Mouse (Mus musculus): ENCODE data around the gene Klhdc8b.

Gene Klhdc8b

GRCm38 (mm10) chr9:108461181-108461631 is at the start of gene Klhdc8b:
Gene Klhdc8b (minus strand): TSS chr9:108461581.
- no peak for DNase-seq

GRCm38 (mm10) chr9:108508776-108509175 is 47.4 kb upstream of the Klhdc8b start:
- DNase-seq = no peak

- DNase-seq = peak; percentile 87 to 90
Measured at GRCm38 (mm10) chr9:108507619-108508434, 46.4 kb upstream of the Klhdc8b start, which contains the start of gene Qars. Gene Qars (plus strand): TSS chr9:108507706.

- no peak for DNase-seq
Measured at GRCm38 (mm10) chr9:108506901-108507300, 45.5 kb upstream of the Klhdc8b start.

GRCm38 (mm10) chr9:108499943-108500342 is 38.6 kb upstream of the Klhdc8b start:
- no peak for DNase-seq

- no peak for DNase-seq
Measured at GRCm38 (mm10) chr9:108499231-108499630, 37.9 kb upstream of the Klhdc8b start.

GRCm38 (mm10) chr9:108494905-108495304 is 33.5 kb upstream of the Klhdc8b start:
- DNase-seq = no peak

GRCm38 (mm10) chr9:108494146-108494825 is 32.9 kb upstream of the Klhdc8b start:
- DNase-seq = no peak

GRCm38 (mm10) chr9:108493246-108493645 is 31.9 kb upstream of the Klhdc8b start:
- no peak for DNase-seq

GRCm38 (mm10) chr9:108492043-108492750 is 30.8 kb upstream of the Klhdc8b start:
- no peak for DNase-seq

- DNase-seq = no peak
Measured at GRCm38 (mm10) chr9:108491286-108491580, 29.9 kb upstream of the Klhdc8b start.

- peak; percentile 88 to 92 for DNase-seq
Measured at GRCm38 (mm10) chr9:108490559-108491285, 29.3 kb upstream of the Klhdc8b start, which contains the start of gene Usp19. Gene Usp19 (plus strand): TSS chr9:108490602.

- DNase-seq = no peak
Measured at GRCm38 (mm10) chr9:108489702-108490558, 28.5 kb upstream of the Klhdc8b start.

GRCm38 (mm10) chr9:108489215-108489614 is 27.8 kb upstream of the Klhdc8b start:
- no peak for DNase-seq

- DNase-seq = no peak
Measured at GRCm38 (mm10) chr9:108488403-108488802, 27.0 kb upstream of the Klhdc8b start.

- DNase-seq = no peak
Measured at GRCm38 (mm10) chr9:108486973-108487530, 25.7 kb upstream of the Klhdc8b start.

- DNase-seq = no peak
Measured at GRCm38 (mm10) chr9:108485301-108485875, 24.0 kb upstream of the Klhdc8b start.

- DNase-seq = no peak
Measured at GRCm38 (mm10) chr9:108484021-108484420, 22.6 kb upstream of the Klhdc8b start.

GRCm38 (mm10) chr9:108483051-108483790 is 21.8 kb upstream of the Klhdc8b start:
- no peak for DNase-seq

GRCm38 (mm10) chr9:108481520-108482210 is 20.3 kb upstream of the Klhdc8b start:
- no peak for DNase-seq
